Mouse (Mus musculus): ENCODE data around the gene Grid1. TPM values are rescaled to one million over a fixed set of nuclear protein-coding genes. Genes with fewer than 3 reads are reported as not detected.

The Grid1 gene
- polyA plus RNA-seq, 1 experiment from 2014 or later = 0.36 TPM

- WGBS = under 1% methylated on average over 24 of the region's 26 CpGs
- no peak for DNase-seq (ENCODE audit: low spot score)
- no peak overlapping the region for H3K9ac ChIP-seq (ENCODE audit: low read length)
- H3K4me2 ChIP-seq (ENCODE audit: low read depth, low read length, severe bottlenecking) = peak overlapping the region; percentile 94
- peak overlapping the region; percentile 63 for H3K4me3 ChIP-seq (ENCODE audit: low read depth, low read length)
- H3K9me3 ChIP-seq (ENCODE audit: control insufficient read depth, low read length) = no peaks in the 10 kb centered on the region
- H3K4me1 ChIP-seq (replicated peaks; ENCODE audit: control insufficient read depth, insufficient read depth, low read length) = peaks cover 17% of the 10 kb centered on the region; the same call in 1 of the 2 replicates
- ATAC-seq (replicated peaks; ENCODE audit: low FRiP score) = no peak
- no peak overlapping the region for H3K27ac ChIP-seq (ENCODE audit: low read depth, low read length)
- no peaks in the 10 kb centered on the region for H3K36me3 ChIP-seq (ENCODE audit: control insufficient read depth, insufficient read depth, low read length)
- H3K27me3 ChIP-seq (ENCODE audit: control insufficient read depth, insufficient read depth, low read length) = peaks cover 59% of the 10 kb centered on the region
Observed at GRCm38 (mm10) chr14:34821131-34821790, 1.4 kb downstream of the Grid1 start.

- WGBS = 2% methylated on average over 17 of the region's 17 CpGs
- peaks cover 17% of the 10 kb centered on the region; the same call in 1 of the 2 replicates for H3K4me1 ChIP-seq (replicated peaks; ENCODE audit: control insufficient read depth, insufficient read depth, low read length)
- peaks cover 42% of the 10 kb centered on the region for H3K27me3 ChIP-seq (ENCODE audit: control insufficient read depth, insufficient read depth, low read length)
- H3K9me3 ChIP-seq (ENCODE audit: control insufficient read depth, low read length) = no peaks in the 10 kb centered on the region
- peak overlapping the region; percentile 46 for H3K4me2 ChIP-seq (ENCODE audit: low read depth, low read length, severe bottlenecking)
- H3K36me3 ChIP-seq (ENCODE audit: control insufficient read depth, insufficient read depth, low read length) = no peaks in the 10 kb centered on the region
- H3K27ac ChIP-seq (ENCODE audit: low read depth, low read length) = no peak overlapping the region
- H3K9ac ChIP-seq (ENCODE audit: low read length) = peak overlapping the region; percentile 17; the same call in 1 of the 2 replicates
- peak; percentile 45 for ATAC-seq (replicated peaks; ENCODE audit: low FRiP score)
- DNase-seq (ENCODE audit: low spot score) = peak; percentile 85
- H3K4me3 ChIP-seq (ENCODE audit: low read depth, low read length) = peak overlapping the region; percentile 17; the same call in 1 of the 2 replicates
Observed at GRCm38 (mm10) chr14:34823136-34823535, 3.2 kb downstream of the Grid1 start.

- H3K36me3 ChIP-seq (ENCODE audit: control insufficient read depth, insufficient read depth, low read length) = no peaks in the 10 kb centered on the region
- H3K4me3 ChIP-seq (ENCODE audit: low read depth, low read length) = no peak overlapping the region
- H3K4me1 ChIP-seq (replicated peaks; ENCODE audit: control insufficient read depth, insufficient read depth, low read length) = peaks cover 17% of the 10 kb centered on the region; the same call in 1 of the 2 replicates
- no peaks in the 10 kb centered on the region for H3K9me3 ChIP-seq (ENCODE audit: control insufficient read depth, low read length)
- peaks cover 31% of the 10 kb centered on the region for H3K27me3 ChIP-seq (ENCODE audit: control insufficient read depth, insufficient read depth, low read length)
- no peak overlapping the region for H3K4me2 ChIP-seq (ENCODE audit: low read depth, low read length, severe bottlenecking)
- H3K9ac ChIP-seq (ENCODE audit: low read length) = no peak overlapping the region
- DNase-seq (ENCODE audit: low spot score) = no peak
- WGBS = 86% methylated on average over 3 of the region's 3 CpGs
- no peak for ATAC-seq (replicated peaks; ENCODE audit: low FRiP score)
- no peak overlapping the region for H3K27ac ChIP-seq (ENCODE audit: low read depth, low read length)
Observed at GRCm38 (mm10) chr14:34824186-34824585, 4.3 kb downstream of the Grid1 start.

GRCm38 (mm10) chr14:34825902-34826301 lies 6.0 kb downstream of the Grid1 start:
- ATAC-seq (replicated peaks; ENCODE audit: low FRiP score) = no peak
- no peaks in the 10 kb centered on the region for H3K9me3 ChIP-seq (ENCODE audit: control insufficient read depth, low read length)

GRCm38 (mm10) chr14:34829831-34830230 lies 9.9 kb downstream of the Grid1 start:
- no peaks in the 10 kb centered on the region for H3K36me3 ChIP-seq (ENCODE audit: control insufficient read depth, insufficient read depth, low read length)
- no peak overlapping the region for H3K4me2 ChIP-seq (ENCODE audit: low read depth, low read length, severe bottlenecking)
- H3K4me3 ChIP-seq (ENCODE audit: low read depth, low read length) = no peak overlapping the region
- no peaks in the 10 kb centered on the region for H3K4me1 ChIP-seq (replicated peaks; ENCODE audit: control insufficient read depth, insufficient read depth, low read length)
- no peaks in the 10 kb centered on the region for H3K27me3 ChIP-seq (ENCODE audit: control insufficient read depth, insufficient read depth, low read length)
- H3K9me3 ChIP-seq (ENCODE audit: control insufficient read depth, low read length) = no peaks in the 10 kb centered on the region
- H3K9ac ChIP-seq (ENCODE audit: low read length) = no peak overlapping the region
- no peak for ATAC-seq (replicated peaks; ENCODE audit: low FRiP score)
- WGBS = 72% methylated on average over 6 of the region's 6 CpGs
- DNase-seq (ENCODE audit: low spot score) = no peak
- H3K27ac ChIP-seq (ENCODE audit: low read depth, low read length) = no peak overlapping the region

More at GRCm38 (mm10) chr14:34825902-34826301, 6.0 kb downstream of the Grid1 start:
- H3K4me1 ChIP-seq (replicated peaks; ENCODE audit: control insufficient read depth, insufficient read depth, low read length) = peaks cover 12% of the 10 kb centered on the region; the same call in 1 of the 2 replicates
- WGBS = 30% methylated on average over 3 of the region's 3 CpGs
- DNase-seq (ENCODE audit: low spot score) = no peak
- no peaks in the 10 kb centered on the region for H3K36me3 ChIP-seq (ENCODE audit: control insufficient read depth, insufficient read depth, low read length)
- no peak overlapping the region for H3K9ac ChIP-seq (ENCODE audit: low read length)
- no peak overlapping the region for H3K4me2 ChIP-seq (ENCODE audit: low read depth, low read length, severe bottlenecking)
- H3K27ac ChIP-seq (ENCODE audit: low read depth, low read length) = no peak overlapping the region
- peaks cover 20% of the 10 kb centered on the region for H3K27me3 ChIP-seq (ENCODE audit: control insufficient read depth, insufficient read depth, low read length)
- H3K4me3 ChIP-seq (ENCODE audit: low read depth, low read length) = no peak overlapping the region

GRCm38 (mm10) chr14:34837145-34837544 lies 17.2 kb downstream of the Grid1 start:
- no peaks in the 10 kb centered on the region for H3K9me3 ChIP-seq (ENCODE audit: control insufficient read depth, low read length)
- no peaks in the 10 kb centered on the region for H3K4me1 ChIP-seq (replicated peaks; ENCODE audit: control insufficient read depth, insufficient read depth, low read length)
- no peaks in the 10 kb centered on the region for H3K27me3 ChIP-seq (ENCODE audit: control insufficient read depth, insufficient read depth, low read length)
- no peak overlapping the region for H3K9ac ChIP-seq (ENCODE audit: low read length)
- H3K36me3 ChIP-seq (ENCODE audit: control insufficient read depth, insufficient read depth, low read length) = no peaks in the 10 kb centered on the region
- 83% methylated on average over 3 of the region's 3 CpGs for WGBS
- DNase-seq (ENCODE audit: low spot score) = no peak
- no peak for ATAC-seq (replicated peaks; ENCODE audit: low FRiP score)
- no peak overlapping the region for H3K4me3 ChIP-seq (ENCODE audit: low read depth, low read length)
- H3K4me2 ChIP-seq (ENCODE audit: low read depth, low read length, severe bottlenecking) = no peak overlapping the region
- H3K27ac ChIP-seq (ENCODE audit: low read depth, low read length) = no peak overlapping the region

GRCm38 (mm10) chr14:34838999-34839398 lies 19.1 kb downstream of the Grid1 start:
- H3K27ac ChIP-seq (ENCODE audit: low read depth, low read length) = no peak overlapping the region
- no peaks in the 10 kb centered on the region for H3K9me3 ChIP-seq (ENCODE audit: control insufficient read depth, low read length)
- no peak overlapping the region for H3K4me3 ChIP-seq (ENCODE audit: low read depth, low read length)
- H3K36me3 ChIP-seq (ENCODE audit: control insufficient read depth, insufficient read depth, low read length) = no peaks in the 10 kb centered on the region
- DNase-seq (ENCODE audit: low spot score) = no peak
- H3K27me3 ChIP-seq (ENCODE audit: control insufficient read depth, insufficient read depth, low read length) = no peaks in the 10 kb centered on the region
- H3K4me1 ChIP-seq (replicated peaks; ENCODE audit: control insufficient read depth, insufficient read depth, low read length) = no peaks in the 10 kb centered on the region
- no peak for ATAC-seq (replicated peaks; ENCODE audit: low FRiP score)
- H3K4me2 ChIP-seq (ENCODE audit: low read depth, low read length, severe bottlenecking) = no peak overlapping the region
- 70% methylated on average over 6 of the region's 6 CpGs for WGBS
- H3K9ac ChIP-seq (ENCODE audit: low read length) = no peak overlapping the region

GRCm38 (mm10) chr14:34839898-34840297 lies 20.0 kb downstream of the Grid1 start:
- no peaks in the 10 kb centered on the region for H3K36me3 ChIP-seq (ENCODE audit: control insufficient read depth, insufficient read depth, low read length)
- WGBS = 86% methylated on average over 4 of the region's 4 CpGs
- no peak overlapping the region for H3K4me3 ChIP-seq (ENCODE audit: low read depth, low read length)
- no peaks in the 10 kb centered on the region for H3K27me3 ChIP-seq (ENCODE audit: control insufficient read depth, insufficient read depth, low read length)
- H3K27ac ChIP-seq (ENCODE audit: low read depth, low read length) = no peak overlapping the region
- DNase-seq (ENCODE audit: low spot score) (no peak), ATAC-seq (replicated peaks; ENCODE audit: low FRiP score) (no peak)
- no peaks in the 10 kb centered on the region for H3K9me3 ChIP-seq (ENCODE audit: control insufficient read depth, low read length)
- H3K9ac ChIP-seq (ENCODE audit: low read length) = no peak overlapping the region
- H3K4me2 ChIP-seq (ENCODE audit: low read depth, low read length, severe bottlenecking) = no peak overlapping the region
- H3K4me1 ChIP-seq (replicated peaks; ENCODE audit: control insufficient read depth, insufficient read depth, low read length) = no peaks in the 10 kb centered on the region

- no peak overlapping the region for H3K4me3 ChIP-seq (ENCODE audit: low read depth, low read length)
- ATAC-seq (replicated peaks; ENCODE audit: low FRiP score) = no peak
- H3K4me2 ChIP-seq (ENCODE audit: low read depth, low read length, severe bottlenecking) = no peak overlapping the region
- no peaks in the 10 kb centered on the region for H3K9me3 ChIP-seq (ENCODE audit: control insufficient read depth, low read length)
- no peaks in the 10 kb centered on the region for H3K27me3 ChIP-seq (ENCODE audit: control insufficient read depth, insufficient read depth, low read length)
- H3K36me3 ChIP-seq (ENCODE audit: control insufficient read depth, insufficient read depth, low read length) = no peaks in the 10 kb centered on the region
- no peak for DNase-seq (ENCODE audit: low spot score)
- 0 out of 2 replicates have a peak, but pooled peaks cover 2% of the 10 kb centered on the region for H3K4me1 ChIP-seq (replicated peaks; ENCODE audit: control insufficient read depth, insufficient read depth, low read length)
- H3K9ac ChIP-seq (ENCODE audit: low read length) = no peak overlapping the region
- H3K27ac ChIP-seq (ENCODE audit: low read depth, low read length) = no peak overlapping the region
- WGBS = 80% methylated on average over 5 of the region's 5 CpGs
Observed at GRCm38 (mm10) chr14:34843579-34843978, 23.7 kb downstream of the Grid1 start.
